Mouse (Mus musculus) bone marrow, adult 2 months (tissue): ENCODE results near the gene Zfp819.

ENCODE experiments used
- CTCF ChIP-seq: fragments of 200-500 bp; IDR thresholded peaks from 2 replicates; pipeline ENCODE4 v1.5.1; 2011; ENCODE audit warnings: low read length, control low read depth; ENCODE audit not compliant: control insufficient read depth, insufficient read depth
- POLR2A ChIP-seq: fragments of 200-500 bp; IDR thresholded peaks from 2 replicates; pipeline ENCODE4 v1.6.1; 2011; ENCODE audit warnings: low read depth, mild to moderate bottlenecking, control low read depth, low read length, borderline replicate concordance; ENCODE audit not compliant: control insufficient read depth

GRCm38 (mm10) chr7:43654519-43654918 is 47.5 kb downstream of the Zfp819 start:
- TF ChIP-seq POLR2A: no peak
- no peak for TF ChIP-seq CTCF
